In genomic region chr12:69519869-69520268, GRCm38 (mm10) we compare ENCODE assay signal across 18 mouse cellular contexts.
DNase-seq lines count a peak whose midpoint lies in the region; ATAC-seq lines count a peak whose summit lies in the region.
"Had no signal": no experiment of that assay in that cellular context is flagged by ENCODE, and none has a peak within 500 bp of the region (broad histone marks: within the 10 kb centered on the region; RNA-seq: fewer than 3 reads in every experiment).

No protein-coding gene starts in this region.

- ATAC-seq in midbrain, embryonic 11.5 days (ENCODE audit: low FRiP score): no peak
- no peak for ATAC-seq in midbrain, embryonic 14.5 days (ENCODE audit: low FRiP score, low TSS enrichment)
- peak; percentile 36 for ATAC-seq in megakaryocyte progenitor cell, adult 5-6 weeks (replicated peaks; ENCODE audit: poor library complexity)
- ATAC-seq: forebrain, embryonic 13.5 days; forebrain, embryonic 15.5 days; forebrain, postnatal 0 days had no signal

- no peaks in the 10 kb centered on the region for H3K4me1 ChIP-seq in midbrain, embryonic 11.5 days (ENCODE audit: control insufficient read depth, insufficient read depth, low read length)
- no peaks in the 10 kb centered on the region for H3K4me1 ChIP-seq in midbrain, embryonic 14.5 days (ENCODE audit: control insufficient read depth, insufficient read depth, low read length)
- H3K4me1 ChIP-seq: forebrain, embryonic 13.5 days; forebrain, embryonic 15.5 days had no signal

- H3K27ac ChIP-seq in midbrain, embryonic 11.5 days (ENCODE audit: low read depth, low read length): no peak overlapping the region
- no peak overlapping the region for H3K27ac ChIP-seq in midbrain, embryonic 14.5 days (replicated peaks; ENCODE audit: low read depth, low read length)
- H3K27ac ChIP-seq: embryonic facial prominence, embryonic 10.5 days; embryonic facial prominence, embryonic 12.5 days; forebrain, embryonic 13.5 days; forebrain, embryonic 15.5 days had no signal

- no peak overlapping the region for H3K4me3 ChIP-seq in midbrain, embryonic 11.5 days (ENCODE audit: low read depth, low read length)
- no peak overlapping the region for H3K4me3 ChIP-seq in midbrain, embryonic 14.5 days (replicated peaks; ENCODE audit: low read depth, low read length)
- H3K4me3 ChIP-seq: embryonic facial prominence, embryonic 10.5 days; embryonic facial prominence, embryonic 12.5 days; forebrain, embryonic 13.5 days; forebrain, embryonic 15.5 days had no signal

- H3K27me3 ChIP-seq in midbrain, embryonic 11.5 days (ENCODE audit: control insufficient read depth, insufficient read depth, low read length): no peaks in the 10 kb centered on the region
- no peaks in the 10 kb centered on the region for H3K27me3 ChIP-seq in midbrain, embryonic 14.5 days (ENCODE audit: control insufficient read depth, insufficient read depth, low read length)
- H3K27me3 ChIP-seq: embryonic facial prominence, embryonic 12.5 days; forebrain, embryonic 13.5 days; forebrain, embryonic 15.5 days had no signal

- no peaks in the 10 kb centered on the region for H3K36me3 ChIP-seq in midbrain, embryonic 11.5 days (ENCODE audit: control insufficient read depth, insufficient read depth, low read length)
- H3K36me3 ChIP-seq in midbrain, embryonic 14.5 days (ENCODE audit: control insufficient read depth, insufficient read depth, low read length): no peaks in the 10 kb centered on the region
- H3K36me3 ChIP-seq: embryonic facial prominence, embryonic 10.5 days; embryonic facial prominence, embryonic 12.5 days; forebrain, embryonic 15.5 days had no signal

- H3K9ac ChIP-seq in midbrain, embryonic 11.5 days (ENCODE audit: low read length): no peak overlapping the region
- no peak overlapping the region for H3K9ac ChIP-seq in midbrain, embryonic 14.5 days (replicated peaks; ENCODE audit: low read length)
- H3K9ac ChIP-seq: embryonic facial prominence, embryonic 12.5 days; forebrain, embryonic 13.5 days; forebrain, embryonic 15.5 days; forebrain, postnatal 0 days had no signal

- no peak overlapping the region for H3K4me2 ChIP-seq in midbrain, embryonic 11.5 days
- no peak overlapping the region for H3K4me2 ChIP-seq in midbrain, embryonic 14.5 days (ENCODE audit: low read length)
- H3K4me2 ChIP-seq: embryonic facial prominence, embryonic 12.5 days; forebrain, embryonic 13.5 days; forebrain, embryonic 15.5 days had no signal

- 93% methylated on average over 2 of the region's 2 CpGs for WGBS in midbrain, embryonic 11.5 days
- 97% methylated on average over 2 of the region's 2 CpGs for WGBS in midbrain, embryonic 14.5 days

- peak; percentile 21 for DNase-seq in midbrain, embryonic 11.5 days (ENCODE audit: low spot score, missing footprints)
- no peak for DNase-seq in midbrain, embryonic 14.5 days
- no peak for DNase-seq in adrenal gland, postnatal 25 days
- DNase-seq in Muller cell, postnatal 12 days (ENCODE audit: inconsistent ontology term): no peak
- DNase-seq: adrenal gland, adult 2 months; adrenal gland, postnatal 10 days; adrenal gland, postnatal 36 days; cerebellum, adult 11-12 months; cerebellum, adult 2 months; cerebellum, adult 9-10 months; cerebellum, postnatal 10 days; cerebellum, postnatal 25 days; forebrain, postnatal 0 days had no signal

- H3K9me3 ChIP-seq in midbrain, embryonic 11.5 days (ENCODE audit: control insufficient read depth, low read length): no peaks in the 10 kb centered on the region
- H3K9me3 ChIP-seq in midbrain, embryonic 14.5 days (ENCODE audit: control insufficient read depth, low read length): no peaks in the 10 kb centered on the region
- H3K9me3 ChIP-seq: embryonic facial prominence, embryonic 10.5 days; embryonic facial prominence, embryonic 12.5 days; forebrain, embryonic 13.5 days; forebrain, embryonic 15.5 days had no signal
